Mouse (Mus musculus): ENCODE measurements around the gene Pdp2. TPM values are rescaled to one million over a fixed set of nuclear protein-coding genes. Genes with fewer than 3 reads are reported as not detected.
"Not testable (repeated sequence)": the region's sequence is repeated elsewhere in the genome, so short reads cannot be mapped to it uniquely, and the experiment has no call there.

Gene Pdp2
- polyA plus RNA-seq, 1 experiment: 7.6 TPM

- DNase-seq (ENCODE audit: low read depth): no peak
Observed at GRCm38 (mm10) chr8:104631975-104632374, 40.7 kb downstream of the Pdp2 start.

GRCm38 (mm10) chr8:104632486-104632885 lies 41.2 kb downstream of the Pdp2 start:
- no peak for DNase-seq (ENCODE audit: low read depth)

GRCm38 (mm10) chr8:104633156-104633744 lies 42.0 kb downstream of the Pdp2 start:
- no peak for DNase-seq (ENCODE audit: low read depth)

- no peak for DNase-seq (ENCODE audit: low read depth)
Observed at GRCm38 (mm10) chr8:104635004-104635710, 43.9 kb downstream of the Pdp2 start.

GRCm38 (mm10) chr8:104638010-104638409 lies 46.8 kb downstream of the Pdp2 start:
- no peak for DNase-seq (ENCODE audit: low read depth)

- DNase-seq (ENCODE audit: low read depth): no peak
Observed at GRCm38 (mm10) chr8:104640241-104640640, 49.0 kb downstream of the Pdp2 start.

GRCm38 (mm10) chr8:104640831-104641370 lies 49.6 kb downstream of the Pdp2 start:
- DNase-seq (ENCODE audit: low read depth): no peak

- peak; percentile 22 for DNase-seq (ENCODE audit: low read depth)
Observed at GRCm38 (mm10) chr8:104641426-104642323, 50.4 kb downstream of the Pdp2 start, which contains the start of gene Ciao2b. Gene Ciao2b (minus strand): TSS chr8:104641965.

GRCm38 (mm10) chr8:104642324-104642654 lies 51.0 kb downstream of the Pdp2 start:
- DNase-seq (ENCODE audit: low read depth): no peak

GRCm38 (mm10) chr8:104644187-104644586 lies 52.9 kb downstream of the Pdp2 start:
- not testable (repeated sequence) for DNase-seq (ENCODE audit: low read depth)

Other genes starting within 250 kb of the Pdp2 start
- 25.5 and 33.2 TPM in 2 replicates for gene Cmtm4, start 195.6 kb upstream of the Pdp2 start, polyA plus RNA-seq (2012; rRNA removed)
- gene Dync1li2, start 148.4 kb upstream of the Pdp2 start, polyA plus RNA-seq (2012; rRNA removed): 26.2 and 29.2 TPM in 2 replicates
- 0.15 and 0.26 TPM in 2 replicates for gene Terb1, start 81.5 kb upstream of the Pdp2 start, polyA plus RNA-seq (2012; rRNA removed)
- 20.5 and 23.2 TPM in 2 replicates for gene Nae1, start 56.8 kb upstream of the Pdp2 start, polyA plus RNA-seq (2012; rRNA removed)
- gene Car7, start 56.8 kb upstream of the Pdp2 start, polyA plus RNA-seq (2012; rRNA removed): 17.3 and 17.8 TPM in 2 replicates
- 100 and 203 TPM in 2 replicates for gene Cdh16, start 32.9 kb downstream of the Pdp2 start, polyA plus RNA-seq (2012; rRNA removed)
- gene Rrad, start 39.9 kb downstream of the Pdp2 start, polyA plus RNA-seq (2012; rRNA removed): 9.4 and 16.2 TPM in 2 replicates
- 32.9 and 38.5 TPM in 2 replicates for gene Ciao2b, start 50.5 kb downstream of the Pdp2 start, polyA plus RNA-seq (2012; rRNA removed)
- gene Ces2a, start 142.6 kb downstream of the Pdp2 start, polyA plus RNA-seq (2012; rRNA removed): 0.38 and 1.1 TPM in 2 replicates
- 0.12 and 0.18 TPM in 2 replicates for gene Ces2b, start 240.1 kb downstream of the Pdp2 start, polyA plus RNA-seq (2012; rRNA removed)